Mouse (Mus musculus): ENCODE data around the gene Il33. TPM values are rescaled to one million over a fixed set of nuclear protein-coding genes. Genes with fewer than 3 reads are reported as not detected.

Il33 gene
- polyA plus RNA-seq, 1 experiment from 2014 or later, result 1.5 TPM

- no peak for ATAC-seq (ENCODE audit: low read depth)
- no peaks in the 10 kb centered on the region for H3K27me3 ChIP-seq (ENCODE audit: control insufficient read depth, insufficient read depth, low read depth, low read length)
Measured at GRCm38 (mm10) chr19:30001550-30001949, 76.6 kb downstream of the Il33 start.

GRCm38 (mm10) chr19:30003621-30004020 is 78.7 kb downstream of the Il33 start, which contains the start of gene Trpd52l3:
Gene Trpd52l3, plus strand, starts transcription at chr19:30003790.
- WGBS (ENCODE audit: insufficient replicate concordance), result 79% methylated on average over 9 of the region's 9 CpGs
- Histone ChIP-seq H3K9me3 (replicated peaks; ENCODE audit: control insufficient read depth, low read length) (no peaks in the 10 kb centered on the region), H3K4me1 (ENCODE audit: control insufficient read depth, low read depth, low read length) (no peaks in the 10 kb centered on the region), H3K4me2 (ENCODE audit: low read depth, low read length) (no peak within 1 kb of the TSS), H3K27me3 (ENCODE audit: control insufficient read depth, insufficient read depth, low read depth, low read length) (no peaks in the 10 kb centered on the region), H3K36me3 (ENCODE audit: control insufficient read depth, insufficient read depth) (no peaks in the 10 kb centered on the region), H3K4me3 (ENCODE audit: low read depth, low read length) (no peak within 1 kb of the TSS), H3K9ac (ENCODE audit: low read depth, low read length) (no peak within 1 kb of the TSS), H3K27ac (ENCODE audit: low read length) (no peak within 1 kb of the TSS)
- ATAC-seq (ENCODE audit: low read depth), result no peak

More at GRCm38 (mm10) chr19:30001550-30001949, 76.6 kb downstream of the Il33 start:
- H3K9ac ChIP-seq (ENCODE audit: low read depth, low read length), result no peak overlapping the region
- no peak overlapping the region for H3K4me2 ChIP-seq (ENCODE audit: low read depth, low read length)
- no peaks in the 10 kb centered on the region for H3K36me3 ChIP-seq (ENCODE audit: control insufficient read depth, insufficient read depth)
- WGBS (ENCODE audit: insufficient replicate concordance), result 49% methylated on average over 6 of the region's 6 CpGs
- no peaks in the 10 kb centered on the region for H3K9me3 ChIP-seq (replicated peaks; ENCODE audit: control insufficient read depth, low read length)
- H3K27ac ChIP-seq (ENCODE audit: low read length), result no peak overlapping the region
- H3K4me1 ChIP-seq (ENCODE audit: control insufficient read depth, low read depth, low read length), result no peaks in the 10 kb centered on the region
- H3K4me3 ChIP-seq (ENCODE audit: low read depth, low read length), result no peak overlapping the region

GRCm38 (mm10) chr19:30006371-30006770 is 81.5 kb downstream of the Il33 start:
- ATAC-seq (ENCODE audit: low read depth), result no peak
- Histone ChIP-seq H3K4me3 (ENCODE audit: low read depth, low read length) (no peak overlapping the region), H3K9me3 (replicated peaks; ENCODE audit: control insufficient read depth, low read length) (no peaks in the 10 kb centered on the region), H3K27ac (ENCODE audit: low read length) (no peak overlapping the region), H3K36me3 (ENCODE audit: control insufficient read depth, insufficient read depth) (no peaks in the 10 kb centered on the region), H3K4me1 (ENCODE audit: control insufficient read depth, low read depth, low read length) (no peaks in the 10 kb centered on the region), H3K4me2 (ENCODE audit: low read depth, low read length) (no peak overlapping the region), H3K9ac (ENCODE audit: low read depth, low read length) (no peak overlapping the region), H3K27me3 (ENCODE audit: control insufficient read depth, insufficient read depth, low read depth, low read length) (no peaks in the 10 kb centered on the region)
- WGBS (ENCODE audit: insufficient replicate concordance), result 61% methylated on average over 3 of the region's 3 CpGs

Other genes starting within 250 kb of the Il33 start
- gene Mlana, start 227.3 kb upstream of the Il33 start, polyA plus RNA-seq (2015; fragmentation: Nextera tagmentation; extraction: Ambion mirVana), result not detected in 2 replicates
- 1.3 and 1.7 TPM in 2 replicates for gene 9930021J03Rik, start 119.1 kb upstream of the Il33 start, polyA plus RNA-seq (2015; fragmentation: Nextera tagmentation; extraction: Ambion mirVana)
- gene Ranbp6, start 112.1 kb upstream of the Il33 start, polyA plus RNA-seq (2015; fragmentation: Nextera tagmentation; extraction: Ambion mirVana), result 5.2 and 6.0 TPM in 2 replicates
- not detected in 2 replicates for gene Trpd52l3, start 78.7 kb downstream of the Il33 start, polyA plus RNA-seq (2015; fragmentation: Nextera tagmentation; extraction: Ambion mirVana)
- 30.7 and 32.0 TPM in 2 replicates for gene Uhrf2, start 105.4 kb downstream of the Il33 start, polyA plus RNA-seq (2015; fragmentation: Nextera tagmentation; extraction: Ambion mirVana)

All from liver, embryonic 16.5 days (tissue).